Mouse (Mus musculus) kidney, postnatal 0 days (tissue): ENCODE measurements at regions not wholly inside any gene's neighbourhood (a gene's known extent, or its start where the extent isn't known, plus 50 kb on each side); places are given as distances from the start of the nearest gene placed in this dataset.

Experiments
- ATAC-seq: fragments of 200-750 bp; cut with Nextera tagmentation; replicated peaks from 2 replicates; pipeline ENCODE4 v1.8.0; 2017; ENCODE audit warnings: low read depth, moderate number of reproducible peaks, moderate TSS enrichment, moderate library complexity; ENCODE audit not compliant: low FRiP score
- DNase-seq: peaks from one replicate; pipeline ENCODE4 v3.0.0-alpha.2; 2016; ENCODE audit warnings: low spot score
- H3K27ac ChIP-seq: fragments of 300-500 bp; sonication (generic); 2 replicates; pipeline ENCODE4 v1.5.1; 2014; ENCODE audit warnings: mild to moderate bottlenecking
- H3K27me3 ChIP-seq: fragments of 300-500 bp; sonication (generic); 2 replicates; pipeline ENCODE4 v1.6.1; 2014; ENCODE audit warnings: low read length, mixed read lengths; ENCODE audit not compliant: insufficient read depth
- H3K36me3 ChIP-seq: fragments of 300-500 bp; sonication (generic); 2 replicates; pipeline ENCODE4 v1.6.1; 2014; ENCODE audit warnings: low read length, mixed read lengths; ENCODE audit not compliant: insufficient read depth
- H3K4me1 ChIP-seq: fragments of 300-500 bp; sonication (generic); replicated peaks from 2 replicates; pipeline ENCODE4 v1.6.1; 2014; ENCODE audit warnings: antibody characterized with exemption, low read length, mixed read lengths; ENCODE audit not compliant: insufficient read depth
- H3K4me2 ChIP-seq: fragments of 300-500 bp; sonication (generic); 2 replicates; pipeline ENCODE4 v1.6.1; 2014; ENCODE audit warnings: mild to moderate bottlenecking, low read length, moderate library complexity, mixed read lengths
- H3K4me3 ChIP-seq: fragments of 300-500 bp; sonication (generic); replicated peaks from 2 replicates; pipeline ENCODE4 v1.5.1; 2014; ENCODE audit warnings: low read depth, low read length
- H3K9ac ChIP-seq: fragments of 300-500 bp; sonication (generic); 2 replicates; pipeline ENCODE4 v1.6.1; 2014; ENCODE audit warnings: low read depth, low read length
- H3K9me3 ChIP-seq: fragments of 300-500 bp; sonication (generic); replicated peaks from 2 replicates; pipeline ENCODE4 v1.6.1; 2016; ENCODE audit warnings: low read length, inconsistent platforms, mixed read lengths
- CTCF ChIP-seq: IDR thresholded peaks from 2 replicates; pipeline ENCODE4 v1.5.1; 2016; ENCODE audit warnings: antibody characterized with exemption, low read depth, mild to moderate bottlenecking, moderate library complexity
- WGBS: fragments of 180-500 bp; shearing (Covaris S2); extraction: QIAGEN DNeasy Blood & Tissue Kit; methylation state at CpG from one replicate; pipeline ENCODE4 v1.1.7; 2014; 5-methylcytosine and 5-hydroxymethylcytosine counted together

GRCm38 (mm10) chr17:4636796-4637353 is 357.3 kb upstream of the Arid1b start:
- WGBS, result 43% methylated on average over 5 of the region's 5 CpGs
- Histone ChIP-seq H3K27ac (no peak overlapping the region), H3K4me3 (no peak overlapping the region), H3K36me3 (no peaks in the 10 kb centered on the region), H3K27me3 (no peaks in the 10 kb centered on the region), H3K9me3 (no peaks in the 10 kb centered on the region), H3K9ac (no peak overlapping the region), H3K4me2 (no peak overlapping the region), H3K4me1 (no peaks in the 10 kb centered on the region; the same call in 1 of the 2 replicates)
- TF ChIP-seq CTCF, result no peak
- DNase-seq (no peak), ATAC-seq (no peak)

DNA sequence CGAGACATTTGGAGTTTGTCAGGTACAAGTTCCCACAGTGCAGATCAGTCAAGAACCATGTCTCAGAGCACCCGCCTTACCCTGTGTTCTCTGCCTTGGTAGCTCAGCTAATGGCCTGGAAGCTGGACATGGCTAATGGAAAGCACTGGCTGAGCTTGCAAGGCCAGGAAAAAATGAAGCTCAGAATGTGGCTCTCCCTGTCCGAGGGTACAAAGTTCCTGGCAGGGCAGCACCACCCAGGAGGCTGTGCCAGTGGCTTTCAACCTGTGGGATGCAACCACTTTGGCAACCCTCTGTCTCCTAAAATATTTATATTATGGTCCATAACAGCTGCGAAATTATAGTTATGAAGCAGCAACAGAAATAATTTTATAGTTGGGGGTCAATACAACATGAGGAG is 354.6 kb upstream of the Arid1b start:
- no peak for TF ChIP-seq CTCF
- DNase-seq, result no peak
- WGBS, result 92% methylated on average over 4 of the region's 4 CpGs
- no peak for ATAC-seq
- Histone ChIP-seq H3K9ac (no peak overlapping the region), H3K9me3 (no peaks in the 10 kb centered on the region), H3K27ac (no peak overlapping the region), H3K27me3 (no peaks in the 10 kb centered on the region), H3K4me3 (no peak overlapping the region), H3K4me1 (no peaks in the 10 kb centered on the region; the same call in 1 of the 2 replicates), H3K36me3 (no peaks in the 10 kb centered on the region), H3K4me2 (no peak overlapping the region)

DNA sequence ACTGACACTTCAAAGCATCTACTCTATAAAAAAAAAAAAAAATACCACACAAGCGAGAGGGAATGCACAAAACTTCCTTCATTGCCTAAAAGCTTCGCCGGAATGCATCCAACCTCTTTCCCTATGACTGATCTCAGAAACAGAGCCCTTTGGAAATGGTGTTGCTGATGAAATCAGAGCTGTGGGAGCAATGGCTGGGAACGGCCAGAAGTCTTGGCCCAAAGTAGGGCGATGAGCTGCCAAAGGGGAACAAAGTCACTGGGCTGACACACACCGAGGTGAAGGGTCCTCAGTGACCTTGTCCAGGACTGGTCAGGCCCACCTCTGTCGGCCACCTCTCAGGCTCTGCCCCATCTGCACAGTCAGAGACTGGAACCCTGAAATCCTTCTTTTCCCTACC is 353.6 kb upstream of the Arid1b start:
- 53% methylated on average over 7 of the region's 7 CpGs for WGBS
- H3K4me1 ChIP-seq, result no peaks in the 10 kb centered on the region; the same call in 1 of the 2 replicates
- DNase-seq (peak; percentile 24), ATAC-seq (no peak)
- H3K36me3 ChIP-seq, result no peaks in the 10 kb centered on the region
- no peaks in the 10 kb centered on the region for H3K9me3 ChIP-seq
- TF ChIP-seq CTCF, result no peak
- no peak overlapping the region for H3K27ac ChIP-seq
- no peak overlapping the region for H3K4me3 ChIP-seq
- H3K4me2 ChIP-seq, result no peak overlapping the region
- H3K27me3 ChIP-seq, result no peaks in the 10 kb centered on the region
- no peak overlapping the region for H3K9ac ChIP-seq

DNA sequence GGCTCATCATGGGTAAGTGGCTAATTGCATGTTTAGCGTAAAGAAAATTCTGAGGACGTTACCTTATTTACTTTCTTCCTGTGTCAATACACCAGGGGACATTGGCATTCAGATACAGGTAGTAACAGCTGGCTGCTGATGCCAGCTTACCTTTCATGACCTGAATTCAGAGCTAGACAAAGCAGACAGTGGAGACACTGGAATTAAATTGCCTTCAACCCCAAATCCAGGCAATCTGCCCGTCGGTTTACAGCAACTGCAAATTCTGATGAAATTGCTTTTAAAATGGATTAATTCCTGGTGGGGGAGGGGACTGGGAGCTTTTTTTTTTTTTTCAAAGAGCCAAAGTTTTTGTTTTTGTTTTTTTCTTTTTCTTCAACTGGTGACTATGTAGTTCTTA is 353.0 kb upstream of the Arid1b start:
- no peak for TF ChIP-seq CTCF
- DNase-seq (no peak), ATAC-seq (no peak)
- 85% methylated on average over 4 of the region's 4 CpGs for WGBS
- Histone ChIP-seq H3K36me3 (no peaks in the 10 kb centered on the region), H3K9ac (no peak overlapping the region), H3K4me1 (no peaks in the 10 kb centered on the region; the same call in 1 of the 2 replicates), H3K27me3 (no peaks in the 10 kb centered on the region), H3K27ac (no peak overlapping the region), H3K4me3 (no peak overlapping the region), H3K9me3 (no peaks in the 10 kb centered on the region), H3K4me2 (no peak overlapping the region)

DNA sequence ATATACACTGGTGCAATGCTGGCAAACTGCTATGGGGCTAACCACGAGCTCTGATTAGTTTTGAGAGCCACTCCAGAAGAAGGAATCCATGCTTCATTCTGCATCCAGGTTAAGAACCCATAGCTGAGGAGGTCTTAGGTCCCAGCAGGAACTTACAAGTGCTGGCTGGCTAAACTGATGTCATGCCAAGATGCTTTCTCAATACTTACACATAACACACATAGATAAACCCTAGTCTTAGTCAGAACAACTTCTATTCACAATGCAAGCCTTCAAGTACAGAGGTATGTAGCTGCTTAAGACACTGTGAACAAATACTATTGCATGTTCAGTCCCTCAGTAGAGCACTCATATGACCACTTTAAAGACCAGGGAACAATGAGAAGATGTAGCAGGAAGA is 352.1 kb upstream of the Arid1b start:
- Histone ChIP-seq H3K9me3 (no peaks in the 10 kb centered on the region), H3K36me3 (no peaks in the 10 kb centered on the region), H3K4me2 (no peak overlapping the region), H3K4me1 (no peaks in the 10 kb centered on the region; the same call in 1 of the 2 replicates), H3K4me3 (no peak overlapping the region), H3K9ac (no peak overlapping the region), H3K27ac (no peak overlapping the region), H3K27me3 (no peaks in the 10 kb centered on the region)
- TF ChIP-seq CTCF, result no peak
- DNase-seq (no peak), ATAC-seq (no peak)
- 77% methylated on average over 1 of the region's 1 CpGs for WGBS

- H3K4me1 ChIP-seq, result no peaks in the 10 kb centered on the region; the same call in 1 of the 2 replicates
- no peak overlapping the region for H3K27ac ChIP-seq
- WGBS, result 78% methylated on average over 6 of the region's 6 CpGs
- no peak for DNase-seq
- no peak for ATAC-seq
- no peak for TF ChIP-seq CTCF
- no peak overlapping the region for H3K4me2 ChIP-seq
- no peak overlapping the region for H3K9ac ChIP-seq
- H3K36me3 ChIP-seq, result no peaks in the 10 kb centered on the region
- H3K27me3 ChIP-seq, result no peaks in the 10 kb centered on the region
- H3K4me3 ChIP-seq, result no peak overlapping the region
- H3K9me3 ChIP-seq, result no peaks in the 10 kb centered on the region
Observed at GRCm38 (mm10) chr17:4643343-4643742, 350.8 kb upstream of the Arid1b start.

- 53% methylated on average over 4 of the region's 4 CpGs for WGBS
- no peaks in the 10 kb centered on the region for H3K4me1 ChIP-seq
- DNase-seq (no peak), ATAC-seq (no peak)
- no peak overlapping the region for H3K9ac ChIP-seq
- TF ChIP-seq CTCF, result no peak
- no peak overlapping the region for H3K4me3 ChIP-seq
- H3K27me3 ChIP-seq, result no peaks in the 10 kb centered on the region
- no peaks in the 10 kb centered on the region for H3K9me3 ChIP-seq
- no peak overlapping the region for H3K4me2 ChIP-seq
- H3K36me3 ChIP-seq, result no peaks in the 10 kb centered on the region
- H3K27ac ChIP-seq, result 0 out of 2 replicates have a peak overlapping the region, but pooled peaks have one; percentile 5
Observed at GRCm38 (mm10) chr17:4648603-4649002, 345.5 kb upstream of the Arid1b start.
